11 mouse cellular contexts compared by ENCODE assay signal in genomic region chr7:113710541-113711270, GRCm38 (mm10). TPM values are rescaled to one million over a fixed set of nuclear protein-coding genes. Genes with fewer than 3 reads are reported as not detected.
DNase-seq lines count a peak whose midpoint lies in the region; ATAC-seq and TF ChIP-seq lines count a peak whose summit lies in the region.
"Had no signal": no experiment of that assay in that cellular context is flagged by ENCODE, and none has a peak within 500 bp of the region (broad histone marks: within the 10 kb centered on the region; RNA-seq: fewer than 3 reads in every experiment).

No protein-coding gene starts in this region.

- peak; percentile 41 to 44 for DNase-seq in layer of hippocampus, adult 2 months (ENCODE audit: low spot score in 2 of 2)
- no peak for DNase-seq in layer of hippocampus, adult 9-10 months (ENCODE audit: low spot score)
- DNase-seq in 416B (ENCODE audit: low read depth), result peak; percentile 8
- peak; percentile 94 for DNase-seq in brain, adult 2 months (ENCODE audit: low read depth, low spot score)
- no peak for DNase-seq in adrenal gland, postnatal 36 days
- DNase-seq in heart, adult 18-20 months, result no peak
- DNase-seq in gastrocnemius, adult 18-20 months (ENCODE audit: low spot score), result no peak
- DNase-seq: kidney, postnatal 36 days; lung, postnatal 4 days had no signal

- TF ChIP-seq CTCF in layer of hippocampus, adult 2 months (conservative IDR thresholded peaks at IDR 0.05), result no peak

- no peak overlapping the region for H3K4me3 ChIP-seq in layer of hippocampus, adult 2 months
- H3K4me3 ChIP-seq: heart, embryonic 10.5 days had no signal

- H3K27ac ChIP-seq in layer of hippocampus, adult 2 months, result peak overlapping the region; percentile 43; the same call in 1 of the 2 replicates
- H3K27ac ChIP-seq: heart, embryonic 10.5 days had no signal

- ATAC-seq in common myeloid progenitor, adult 5-6 weeks (replicated peaks; ENCODE audit: low read depth, poor library complexity, severe bottlenecking), result peak; percentile 47

RNA-seq across cellular contexts. Expression of gene Spon1, which starts 55.1 kb away (rescaled TPM):
- total RNA-seq in layer of hippocampus, adult 2 months (2021), result 10 to 100 TPM; 68.1 to 68.6 TPM
- total RNA-seq in common myeloid progenitor, adult 5-6 weeks (2017), result not detected in 2 replicates
- total RNA-seq in adrenal gland, postnatal 36 days (2021), result 10 to 100 TPM in 1 of 2 experiments, 1 to 10 TPM in 1; 9.7 to 12.4 TPM
- total RNA-seq in heart, adult 18-20 months (2021), result 10 to 100 TPM; 10.1 to 10.2 TPM
- 1 to 10 TPM; 2.3 to 3.1 TPM for total RNA-seq in gastrocnemius, adult 18-20 months (2021)

Comparison
In these comparisons a context has a peak if more than half of its experiments do, and no peak if none do; other contexts are left out.
1. DNase-seq: peak in layer of hippocampus, adult 2 months (2 of 2), 416B (single experiment) and brain, adult 2 months (single experiment); none in layer of hippocampus, adult 9-10 months (single experiment), adrenal gland, postnatal 36 days (0 of 2), heart, adult 18-20 months (0 of 2) and gastrocnemius, adult 18-20 months (single experiment).
2. RNA of gene Spon1, which starts 55.1 kb away (total RNA-seq): 68.1 to 68.6 TPM in layer of hippocampus, adult 2 months; 9.7 to 12.4 TPM in adrenal gland, postnatal 36 days, 10.1 to 10.2 TPM in heart, adult 18-20 months, 2.3 to 3.1 TPM in gastrocnemius, adult 18-20 months and not detected in common myeloid progenitor, adult 5-6 weeks; every median in the first group is over 4 times any median in the second.